Mouse (Mus musculus) cerebellum, adult 2 months (tissue): Measurements from ENCODE around the gene Shank1. TPM values are rescaled to one million over a fixed set of nuclear protein-coding genes. Genes with fewer than 3 reads are reported as not detected.

Experiments used
- DNase-seq, 2 experiments: peaks; one replicate each; pipeline ENCODE4 v3.0.0; 2021
- H3K27ac ChIP-seq: fragments of 200-500 bp; 2 replicates; pipeline ENCODE4 v1.5.1; 2012; ENCODE audit warnings: low read length, control low read depth, inconsistent platforms; ENCODE audit not compliant: insufficient read depth
- H3K27me3 ChIP-seq: fragments of 200-500 bp; 2 replicates; pipeline ENCODE4 v1.6.1; 2012; ENCODE audit warnings: inconsistent platforms, mild to moderate bottlenecking, low read length, moderate library complexity; ENCODE audit not compliant: control insufficient read depth, insufficient read depth
- H3K4me1 ChIP-seq: fragments of 200-500 bp; 2 replicates; pipeline ENCODE4 v1.6.1; 2011; ENCODE audit warnings: low read length; ENCODE audit not compliant: control insufficient read depth, insufficient read depth
- H3K4me3 ChIP-seq: fragments of 200-500 bp; replicated peaks from 2 replicates; pipeline ENCODE3; 2011; ENCODE audit warnings: mild to moderate bottlenecking, low read depth, low read length, control low read depth; ENCODE audit not compliant: insufficient read depth
- CTCF ChIP-seq: fragments of 200-500 bp; IDR thresholded peaks from 2 replicates; pipeline ENCODE4 v1.5.1; 2011; ENCODE audit warnings: low read depth, mild to moderate bottlenecking, control low read depth, low read length, moderate library complexity, borderline replicate concordance; ENCODE audit not compliant: insufficient read depth
- POLR2A ChIP-seq: fragments of 200-500 bp; IDR thresholded peaks from 2 replicates; pipeline ENCODE4 v1.6.1; 2011; ENCODE audit warnings: low read length, control low read depth, borderline replicate concordance; ENCODE audit not compliant: insufficient read depth
- WGBS: fragments of 180-500 bp; shearing (Covaris S2); methylation state at CpG from one replicate; pipeline ENCODE4 v1.1.7; 2018; 5-methylcytosine and 5-hydroxymethylcytosine counted together
- polyA plus RNA-seq: library from polyadenylated mRNA; depleted of rRNA; stranded (reverse); fragments of >200 nt; gene quantifications from 2 replicates; pipeline ENCODE4 v1.2.3, GENCODE M21; 2012

Gene Shank1
- polyA plus RNA-seq, 1 experiment, result 51.4 TPM

DNA sequence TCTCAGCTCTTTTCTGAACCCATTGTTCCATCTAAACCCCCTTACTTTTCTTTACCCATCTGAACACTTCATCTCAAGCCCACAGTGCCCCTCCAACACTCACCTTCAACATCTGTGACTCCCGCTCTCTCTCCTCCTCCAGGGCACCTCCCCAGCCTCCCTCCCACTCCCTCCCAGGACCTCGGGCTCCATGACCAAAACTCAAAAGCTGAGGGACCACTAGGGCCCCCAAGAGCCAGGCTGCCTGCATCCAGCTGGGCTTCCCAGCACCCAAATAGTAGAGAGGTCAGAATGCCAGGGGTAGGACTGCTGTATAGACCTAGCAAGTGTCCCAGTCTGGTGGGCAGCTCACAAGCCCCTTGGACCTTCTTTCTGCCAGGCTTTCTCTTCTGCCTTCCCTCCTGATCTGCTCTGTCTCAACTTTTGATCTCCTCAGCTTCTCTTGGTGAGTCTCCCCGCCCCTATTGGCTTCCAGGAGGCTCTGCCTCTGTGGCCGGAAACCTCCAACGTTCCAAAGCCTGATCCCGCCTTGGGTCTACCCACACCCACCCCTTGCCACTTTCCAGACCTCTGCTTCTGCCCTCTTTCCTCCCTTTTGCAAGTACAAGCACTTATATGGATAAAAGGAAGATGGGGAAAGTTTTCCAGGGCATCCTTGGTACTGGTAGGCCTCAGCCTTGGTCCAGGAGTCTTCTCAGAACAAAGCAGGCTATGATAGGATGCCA, 3.4 kb upstream of the Shank1 start, which contains the start of gene Clec11a:
Gene Clec11a, minus strand, starts transcription at position 387 of the 725 bp plus-strand sequence.
- H3K4me3 ChIP-seq, result peak within 1 kb of the TSS; percentile 78
- DNase-seq, result no peak
- TF ChIP-seq POLR2A (no peak), CTCF (no peak)
- H3K4me1 ChIP-seq, result peaks cover 6% of the 10 kb centered on the region; the same call in 1 of the 2 replicates
- H3K27me3 ChIP-seq, result no peaks in the 10 kb centered on the region
- H3K27ac ChIP-seq, result peak within 1 kb of the TSS; percentile 14; the same call in 1 of the 2 replicates
- 66% methylated on average over 6 of the region's 6 CpGs for WGBS

DNA sequence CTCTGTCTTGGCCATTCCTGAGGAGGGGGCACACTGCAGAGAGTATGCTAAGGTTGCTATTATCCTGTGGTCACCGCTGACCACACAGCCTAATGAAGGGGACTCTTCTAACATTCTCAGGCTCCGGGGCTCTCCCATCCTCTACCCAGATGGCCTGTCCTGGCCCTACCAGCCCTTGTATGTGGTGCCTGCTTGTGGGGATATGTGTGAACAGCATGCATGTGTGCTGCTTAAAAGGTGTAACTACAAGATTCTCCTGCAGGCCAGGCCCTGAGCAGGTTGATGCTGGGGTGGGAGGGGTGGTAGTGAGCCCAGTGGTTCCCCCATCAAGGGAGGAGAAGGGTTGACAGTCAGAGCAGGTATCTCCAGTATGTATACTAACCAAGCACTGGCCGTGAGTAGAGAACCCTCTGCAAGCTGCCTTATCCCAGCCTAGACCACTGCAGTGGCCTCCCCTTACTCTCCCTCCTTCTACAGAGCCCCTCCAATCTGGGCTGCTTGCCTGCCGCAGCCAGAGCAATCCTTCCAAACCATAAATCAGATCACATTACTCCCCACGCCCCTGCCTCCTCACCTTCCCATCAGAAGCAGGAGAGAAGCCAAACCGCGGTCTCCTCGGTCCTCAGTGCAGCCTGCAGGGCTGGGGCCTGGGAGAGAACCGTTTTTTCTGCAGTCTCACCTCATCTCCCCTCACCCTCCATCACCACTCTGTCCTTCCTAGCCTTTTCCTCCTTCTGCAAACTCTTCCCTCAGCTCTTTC, 2.6 kb upstream of the Shank1 start:
- peaks cover 9% of the 10 kb centered on the region; the same call in 1 of the 2 replicates for H3K4me1 ChIP-seq
- no peak for DNase-seq
- no peak overlapping the region for H3K4me3 ChIP-seq
- 66% methylated on average over 9 of the region's 9 CpGs for WGBS
- H3K27me3 ChIP-seq, result no peaks in the 10 kb centered on the region
- no peak overlapping the region for H3K27ac ChIP-seq
- no peak for TF ChIP-seq POLR2A
- no peak for TF ChIP-seq CTCF

DNA sequence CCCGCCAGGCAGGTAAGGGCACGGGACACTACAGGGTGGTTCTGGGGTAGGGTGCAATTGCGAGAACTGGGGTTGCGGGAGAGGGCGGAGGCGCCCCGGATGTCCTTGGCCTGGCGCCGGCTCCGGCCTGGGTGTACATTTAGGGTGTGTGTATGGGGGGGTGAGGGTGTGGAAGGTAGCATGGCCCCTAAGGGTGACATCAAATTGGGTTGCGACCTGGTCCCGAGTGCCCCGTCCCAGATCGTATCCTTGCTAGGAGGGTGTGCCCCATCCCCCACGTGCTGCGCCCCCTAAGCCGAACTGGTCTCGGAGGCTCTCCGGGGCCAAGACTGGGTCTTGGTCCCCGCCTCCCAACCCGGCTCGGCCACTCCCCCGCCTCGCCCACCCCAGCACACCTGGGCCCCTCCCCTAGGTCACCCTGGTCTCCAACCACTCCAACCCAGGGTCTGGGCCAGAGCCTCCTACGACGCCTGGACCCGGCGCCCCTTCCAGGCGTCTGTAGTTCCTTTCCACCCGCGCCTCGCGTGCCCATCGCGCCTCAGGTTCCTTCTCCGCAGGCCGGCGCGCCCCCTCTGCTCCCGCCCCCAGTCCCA, 328 bp downstream of the Shank1 start:
- Histone ChIP-seq H3K4me1 (peaks cover 9% of the 10 kb centered on the region; the same call in 1 of the 2 replicates), H3K4me3 (peak overlapping the region; percentile 69), H3K27me3 (no peaks in the 10 kb centered on the region), H3K27ac (0 out of 2 replicates have a peak overlapping the region, but pooled peaks have one; percentile 24)
- TF ChIP-seq POLR2A (no peak), CTCF (no peak)
- peak; percentile 38 to 50 for DNase-seq
- 1% methylated on average over 40 of the region's 40 CpGs for WGBS

DNA sequence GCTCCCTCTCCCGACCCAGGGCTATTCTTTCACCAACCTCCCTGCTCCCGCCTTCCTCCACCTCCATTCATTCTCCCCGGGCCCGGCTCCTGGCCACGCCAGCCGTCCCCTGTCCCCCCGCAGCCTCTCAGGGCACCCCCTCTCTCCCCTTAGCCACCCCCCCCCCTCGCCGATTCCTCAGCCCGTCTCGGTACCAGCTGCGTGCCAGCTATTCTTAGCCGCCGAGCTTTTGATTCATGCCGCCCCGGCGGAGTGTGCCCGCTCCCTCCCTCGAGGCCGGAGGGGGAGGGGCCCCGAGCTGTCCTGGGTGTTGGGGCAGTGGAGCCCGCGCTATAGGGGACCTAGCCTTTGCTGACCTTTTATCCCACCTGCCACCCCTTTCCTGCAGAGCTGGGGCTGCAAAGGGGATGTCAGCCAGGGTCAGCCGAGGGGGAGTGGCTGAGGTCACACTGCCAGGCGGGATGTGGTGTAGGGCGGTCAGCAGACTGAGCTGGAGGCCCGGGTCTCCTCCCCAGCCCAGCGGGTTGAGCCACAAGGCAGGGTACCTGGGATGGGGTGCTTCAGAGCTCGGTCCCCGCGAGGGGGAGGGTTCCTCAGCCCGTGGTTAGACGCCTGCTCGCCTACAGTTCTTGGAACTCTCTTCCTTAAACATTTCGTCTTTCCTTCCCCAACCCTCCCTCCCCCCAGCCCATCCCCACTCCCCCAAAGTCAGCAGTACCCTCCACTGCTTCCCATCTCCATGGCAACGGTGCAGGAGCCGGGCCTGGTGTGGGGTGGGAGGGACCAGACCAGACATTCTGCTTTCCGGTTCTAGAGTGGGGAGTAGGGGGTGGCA, 1.0 kb downstream of the Shank1 start:
- no peak for TF ChIP-seq POLR2A
- no peak for TF ChIP-seq CTCF
- H3K4me3 ChIP-seq, result peak overlapping the region; percentile 69
- no peaks in the 10 kb centered on the region for H3K27me3 ChIP-seq
- peaks cover 6% of the 10 kb centered on the region; the same call in 1 of the 2 replicates for H3K4me1 ChIP-seq
- 4% methylated on average over 38 of the region's 38 CpGs for WGBS
- no peak overlapping the region for H3K27ac ChIP-seq
- peak; percentile 55 to 59 for DNase-seq

GRCm38 (mm10) chr7:44311713-44312304, 1.8 kb downstream of the Shank1 start:
- H3K4me1 ChIP-seq, result peaks cover 6% of the 10 kb centered on the region; the same call in 1 of the 2 replicates
- H3K27ac ChIP-seq, result no peak overlapping the region
- DNase-seq, result peak; percentile 49 to 50
- no peak overlapping the region for H3K4me3 ChIP-seq
- H3K27me3 ChIP-seq, result no peaks in the 10 kb centered on the region
- 14% methylated on average over 6 of the region's 6 CpGs for WGBS
- no peak for TF ChIP-seq POLR2A
- TF ChIP-seq CTCF, result peak; percentile 27; the same call in 1 of the 2 replicates

GRCm38 (mm10) chr7:44312484-44312883, 2.4 kb downstream of the Shank1 start:
- 67% methylated on average over 16 of the region's 16 CpGs for WGBS
- H3K4me3 ChIP-seq, result no peak overlapping the region
- peaks cover 6% of the 10 kb centered on the region; the same call in 1 of the 2 replicates for H3K4me1 ChIP-seq
- no peak for DNase-seq
- TF ChIP-seq CTCF (no peak), POLR2A (no peak)
- no peaks in the 10 kb centered on the region for H3K27me3 ChIP-seq
- H3K27ac ChIP-seq, result no peak overlapping the region

- TF ChIP-seq CTCF (peak; percentile 71), POLR2A (no peak)
- peak in 1 of 2 experiments; percentile 55 for DNase-seq
These were observed 7.9 kb downstream of the Shank1 start for GRCm38 (mm10) chr7:44317913-44318312.

More at GRCm38 (mm10) chr7:44317913-44318312, 7.9 kb downstream of the Shank1 start:
- 33% methylated on average over 4 of the region's 4 CpGs for WGBS
- H3K4me1 ChIP-seq, result peaks cover 9% of the 10 kb centered on the region; the same call in 1 of the 2 replicates
- H3K27me3 ChIP-seq, result no peaks in the 10 kb centered on the region
- no peak overlapping the region for H3K27ac ChIP-seq
- H3K4me3 ChIP-seq, result no peak overlapping the region
